Mouse (Mus musculus): ENCODE measurements at regions not wholly inside any gene's neighbourhood (a gene's known extent, or its start where the extent isn't known, plus 50 kb on each side); places are given as distances from the start of the nearest gene placed in this dataset.
"Not testable (repeated sequence)": the region's sequence is repeated elsewhere in the genome, so short reads cannot be mapped to it uniquely, and the experiment has no call there.

DNA sequence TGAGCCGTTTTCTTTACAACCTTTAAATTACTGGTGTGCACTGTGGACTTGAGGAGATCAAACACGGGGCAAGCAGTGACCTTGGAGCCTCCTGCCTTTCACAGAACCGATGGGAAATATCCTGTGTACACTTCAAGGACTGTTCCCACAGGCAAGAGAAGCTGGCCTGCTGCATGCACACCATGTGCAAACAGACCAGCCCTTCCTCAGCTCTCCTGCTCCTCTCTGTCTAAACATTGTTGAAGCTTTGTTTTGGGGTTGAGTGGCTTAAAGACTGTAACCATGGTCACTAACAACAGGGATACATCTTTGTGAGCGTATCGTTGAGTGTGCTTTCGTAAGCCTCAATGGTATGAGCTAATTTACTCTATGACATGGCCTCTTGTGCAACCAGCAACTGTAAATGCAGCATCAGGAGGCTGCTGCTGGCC is 50.2 kb upstream of the Agps start:
- no peak for DNase-seq (ENCODE audit: low read depth, low spot score)

DNA sequence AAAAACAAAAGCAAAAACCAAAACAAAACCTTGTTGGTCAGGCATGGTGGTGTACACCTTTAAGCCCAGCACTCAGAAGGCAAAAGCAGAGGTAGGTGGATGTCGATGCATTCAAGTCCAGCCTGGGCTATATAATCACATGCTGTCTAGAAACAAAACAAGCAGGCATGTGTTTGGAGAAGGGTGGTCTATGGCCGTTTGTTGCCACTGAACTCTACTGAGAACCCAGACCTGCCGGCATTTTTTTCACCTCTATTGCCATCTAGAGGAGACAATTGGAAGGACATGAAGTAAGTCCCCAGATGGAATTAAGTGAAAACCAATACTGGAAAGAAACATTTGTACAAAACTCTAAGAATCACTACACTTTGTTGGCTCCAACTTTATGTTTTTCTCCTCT is 50.9 kb upstream of the Agps start:
- peak; percentile 60 for DNase-seq (ENCODE audit: low read depth, low spot score)

DNA sequence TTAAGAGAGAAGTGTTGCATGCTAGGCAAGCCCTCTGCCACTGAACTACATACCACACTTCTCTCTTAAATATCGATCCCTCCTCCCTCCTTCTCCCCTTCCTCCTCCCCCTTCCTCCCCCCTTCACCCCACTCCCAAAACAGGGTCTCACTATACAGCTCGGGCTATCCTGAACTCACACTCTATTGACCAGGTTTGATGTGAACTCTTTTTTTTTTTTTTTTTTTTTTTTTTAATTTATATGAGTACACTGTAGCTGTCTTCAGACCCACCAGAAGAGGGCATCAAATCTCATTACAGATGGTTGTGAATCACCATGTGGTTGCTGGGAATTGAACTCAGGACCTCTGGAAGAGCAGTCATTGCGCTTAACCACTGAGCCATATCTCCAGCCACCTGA is 53.3 kb upstream of the Agps start:
- not testable (repeated sequence) for DNase-seq (ENCODE audit: low read depth, low spot score)

DNA sequence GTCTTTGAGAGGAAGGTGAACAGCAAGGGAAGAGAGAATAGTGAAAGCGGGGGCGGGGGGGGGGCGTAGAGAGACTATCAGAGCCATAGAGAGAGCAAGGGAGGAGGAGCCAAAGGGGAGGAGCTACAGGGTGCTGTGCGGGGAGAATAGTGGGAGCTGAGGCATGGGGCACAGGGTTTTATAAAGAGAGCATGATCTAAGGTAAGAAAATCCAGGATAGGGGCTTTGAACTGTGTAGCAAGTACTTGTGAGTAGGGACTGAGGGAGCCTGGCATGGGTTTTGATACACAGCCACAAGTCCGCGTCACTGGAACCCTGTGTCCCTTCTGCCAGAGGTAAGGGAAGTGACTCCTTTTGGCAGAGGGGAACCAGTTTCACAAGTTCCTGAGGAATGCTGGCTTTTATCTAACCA is 54.9 kb upstream of the Agps start:
- no peak for DNase-seq (ENCODE audit: low read depth, low spot score)

DNA sequence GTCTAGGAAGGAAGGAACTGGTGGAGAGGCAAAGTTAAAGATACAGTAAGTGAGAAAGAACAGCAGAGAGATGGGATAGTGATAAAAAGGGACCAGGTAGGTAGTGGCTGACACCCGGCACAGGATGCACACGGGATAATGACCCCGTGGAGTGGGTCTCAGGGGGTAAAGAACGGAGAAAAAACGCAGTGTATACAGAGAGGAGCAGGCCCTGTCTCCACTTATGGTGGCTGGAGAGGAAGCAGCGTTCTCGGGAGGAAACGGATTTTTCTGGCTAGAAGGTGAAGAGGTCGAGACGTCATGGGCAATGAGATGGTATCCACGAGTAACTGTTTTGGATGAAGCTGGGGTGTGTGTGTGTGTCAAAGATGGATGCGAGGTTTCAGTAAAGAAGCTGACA is 55.4 kb upstream of the Agps start:
- no peak for DNase-seq (ENCODE audit: low read depth, low spot score)

DNA sequence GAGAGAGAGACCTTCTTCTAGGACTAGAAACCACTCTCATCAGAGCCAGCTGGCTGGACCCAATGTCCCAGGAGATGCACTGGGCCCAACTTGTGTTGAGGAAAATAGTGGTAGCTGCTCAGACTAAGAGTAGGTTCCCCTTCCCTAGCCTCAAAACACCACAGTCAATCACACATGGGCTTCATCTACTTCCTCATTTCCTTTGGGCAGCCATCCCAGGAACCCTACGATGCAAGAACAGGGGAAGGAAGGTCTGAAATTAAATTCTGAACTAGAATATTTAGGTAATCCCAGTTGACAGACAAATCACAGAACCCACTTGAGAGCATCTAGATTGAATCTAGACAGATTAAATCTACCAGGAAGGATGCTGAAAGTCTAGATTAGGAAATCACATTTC is 56.8 kb upstream of the Agps start:
- no peak for DNase-seq (ENCODE audit: low read depth, low spot score)

DNA sequence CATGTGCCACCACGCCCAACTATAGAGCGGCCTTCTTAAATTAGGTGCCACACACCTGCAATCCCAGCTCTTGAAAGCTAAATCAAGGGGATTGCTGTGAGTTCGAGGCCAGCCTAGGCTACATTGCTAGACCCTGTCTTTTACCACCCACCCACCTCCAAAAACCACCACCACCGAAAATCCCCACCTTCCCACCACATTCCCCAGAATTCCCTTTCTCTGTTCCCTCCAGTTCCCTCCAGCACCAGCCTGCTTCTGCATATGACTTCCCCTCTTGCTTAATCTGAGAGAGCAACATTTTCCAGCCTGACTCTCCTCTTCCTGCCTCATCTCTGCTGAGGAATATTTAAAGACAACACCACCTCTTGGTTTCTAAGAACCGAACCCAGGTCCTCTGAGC is 58.5 kb upstream of the Agps start:
- no peak for DNase-seq (ENCODE audit: low read depth, low spot score)

DNA sequence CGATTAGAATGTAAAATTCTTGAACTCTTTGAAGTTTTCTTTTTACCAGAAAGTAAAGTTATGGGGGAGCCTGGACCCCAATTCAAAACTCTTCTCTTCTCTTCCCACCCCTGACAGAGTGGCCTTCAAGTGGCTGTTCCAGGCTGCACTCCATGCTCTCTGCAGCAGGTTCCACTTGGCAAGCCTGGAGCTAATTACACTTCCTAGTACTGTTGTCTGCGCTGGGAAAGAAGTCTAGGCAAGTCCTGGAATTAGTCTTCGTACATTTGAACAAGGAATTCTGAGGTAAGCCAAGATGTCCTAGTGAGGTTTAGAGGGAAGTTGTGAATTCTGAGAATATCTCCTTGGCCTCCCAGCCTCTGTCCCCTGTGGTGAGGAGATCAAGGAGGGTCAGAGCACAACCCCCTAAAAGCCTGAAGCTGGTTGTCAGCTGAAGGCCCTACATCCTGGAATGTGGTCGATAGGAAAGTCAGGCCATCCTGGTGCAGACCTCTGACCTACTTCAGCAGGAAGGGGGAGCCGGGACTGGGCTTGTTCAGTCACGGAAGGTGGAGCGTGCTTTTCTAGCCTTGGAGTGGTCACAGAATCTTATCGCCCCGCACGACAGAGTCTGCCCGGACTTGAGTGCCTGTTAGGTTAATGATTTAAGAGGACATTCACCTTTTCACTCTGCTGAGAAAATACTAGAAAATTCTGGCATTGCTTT is 59.6 kb upstream of the Agps start:
- no peak for DNase-seq (ENCODE audit: low read depth, low spot score)

DNA sequence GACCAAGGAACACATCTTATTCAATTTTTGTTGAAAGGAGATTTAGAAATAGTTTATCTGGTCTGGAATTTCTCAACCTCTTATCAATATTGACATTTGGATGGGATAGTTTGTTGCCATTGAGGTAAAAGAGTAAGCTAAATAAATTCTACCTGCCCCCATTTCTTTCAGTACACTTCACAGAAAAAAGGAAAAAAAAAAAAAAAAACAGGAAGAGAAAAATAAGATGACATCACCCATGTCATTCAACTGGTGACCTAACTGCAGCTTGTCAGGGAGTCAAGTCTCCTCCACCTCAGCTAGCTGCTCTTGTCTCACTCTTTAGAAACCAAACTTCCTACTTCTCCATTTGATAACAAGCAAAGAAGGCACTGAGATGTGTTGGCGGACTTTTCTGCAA is 61.3 kb upstream of the Agps start:
- no peak for DNase-seq (ENCODE audit: low read depth, low spot score)

DNA sequence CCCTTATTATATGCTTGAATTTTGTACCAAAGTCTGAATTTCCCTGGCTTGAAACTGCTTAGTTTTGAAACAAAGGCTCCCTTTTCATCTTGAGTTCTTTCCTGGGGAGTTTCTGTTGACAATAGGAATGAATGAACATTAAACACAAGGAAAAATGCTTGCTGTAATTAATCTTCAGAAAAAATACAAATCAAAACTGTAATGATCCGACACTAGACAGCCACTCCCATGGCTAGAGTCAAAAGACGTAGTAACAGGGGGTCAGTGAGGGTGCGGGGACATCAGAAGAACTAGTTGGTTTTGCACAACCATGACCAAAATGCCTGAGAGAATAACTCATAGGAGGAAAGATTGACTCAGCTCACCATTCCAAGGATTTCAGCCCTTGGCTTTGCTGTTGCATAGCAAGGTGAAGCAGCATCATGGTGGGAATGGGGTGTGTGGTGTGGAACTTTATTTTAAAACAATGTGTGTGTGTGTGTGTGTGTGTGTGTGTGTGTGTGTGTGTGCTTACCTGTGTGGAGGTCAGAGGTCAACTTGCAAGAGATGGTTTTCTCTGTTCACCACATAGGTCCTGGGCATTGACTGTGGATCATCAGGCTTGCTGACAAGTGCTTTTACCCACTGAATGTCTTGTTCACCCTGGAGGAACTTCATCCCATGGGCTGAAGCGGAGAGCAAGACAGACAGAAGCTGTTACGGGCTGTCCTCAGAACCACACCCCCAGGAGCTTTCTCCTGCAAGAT is 63.2 kb upstream of the Agps start:
- no peak for DNase-seq (ENCODE audit: low read depth, low spot score)

DNA sequence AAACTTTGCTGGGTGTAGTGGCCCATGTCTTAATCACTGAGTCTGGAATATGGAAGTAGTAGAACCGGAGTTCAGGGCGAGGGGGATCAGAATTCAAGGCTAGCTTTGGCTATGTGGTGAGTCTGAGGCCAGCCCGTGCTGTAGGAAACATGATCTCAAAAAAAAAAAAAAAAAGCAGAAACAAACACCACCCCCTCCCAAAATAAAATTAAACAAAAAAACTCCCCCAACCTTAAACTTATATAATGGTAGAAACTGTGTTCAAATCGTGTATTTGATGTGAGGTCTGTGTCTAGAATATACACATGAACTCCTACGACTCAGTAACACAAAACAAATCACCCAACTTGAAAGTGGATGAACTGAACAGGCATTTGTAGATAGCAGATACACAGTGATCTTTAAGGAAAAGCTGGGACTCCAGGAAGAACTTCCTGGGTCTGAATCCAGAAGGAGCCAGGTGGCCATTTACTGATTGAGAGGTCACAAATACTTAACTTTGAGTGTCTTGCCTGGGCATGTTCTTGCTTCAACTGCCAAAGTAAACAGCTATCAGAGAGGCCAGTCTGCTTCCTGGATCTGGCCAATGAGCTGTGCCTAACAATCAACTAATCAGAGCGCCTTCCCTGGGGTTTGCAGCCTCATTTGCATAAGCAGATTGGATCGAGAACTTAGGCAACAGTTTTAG is 63.6 kb upstream of the Nfe2l2 start:
- no peak for DNase-seq (ENCODE audit: low read depth, low spot score)

DNA sequence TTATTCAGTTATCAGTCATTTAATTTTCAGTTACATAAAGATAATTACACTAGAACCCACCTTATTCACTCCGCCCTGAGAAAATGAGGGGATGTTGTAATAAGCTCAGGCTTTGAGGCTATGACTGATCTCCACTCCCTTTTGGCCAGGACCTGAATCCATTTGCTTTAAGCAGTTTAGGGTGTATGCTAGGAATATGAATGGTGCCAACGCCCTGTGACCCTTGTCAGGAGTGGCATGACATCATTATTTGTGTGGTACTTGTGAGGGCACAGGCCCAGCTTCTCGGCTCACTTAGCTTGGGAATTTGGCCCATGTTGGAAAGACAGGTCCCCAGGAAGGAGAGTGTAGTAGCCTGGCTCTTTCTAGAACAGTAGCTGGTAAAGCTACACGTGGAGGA is 61.0 kb upstream of the Nfe2l2 start:
- DNase-seq (ENCODE audit: low read depth, low spot score) = no peak

DNA sequence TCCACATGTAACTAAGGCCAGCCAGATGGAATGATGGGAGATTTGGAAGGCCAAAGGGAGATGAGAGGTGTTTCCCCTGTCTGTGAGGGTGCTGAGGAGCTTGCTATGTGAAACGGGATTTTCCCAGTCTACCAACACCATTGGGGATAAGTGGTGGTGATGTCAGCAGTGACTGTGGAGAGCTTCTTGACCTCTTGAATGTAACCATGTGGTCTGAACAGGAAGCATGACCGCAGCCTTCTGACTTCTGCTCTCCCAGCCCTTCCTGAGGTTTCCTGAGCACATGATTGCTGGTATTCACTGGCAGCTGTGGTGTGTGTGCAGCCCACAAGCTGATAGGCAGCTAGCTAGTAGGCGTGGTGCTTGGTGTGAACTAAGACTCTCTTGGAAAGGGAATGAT is 58.8 kb upstream of the Nfe2l2 start:
- DNase-seq (ENCODE audit: low read depth, low spot score) = no peak

DNA sequence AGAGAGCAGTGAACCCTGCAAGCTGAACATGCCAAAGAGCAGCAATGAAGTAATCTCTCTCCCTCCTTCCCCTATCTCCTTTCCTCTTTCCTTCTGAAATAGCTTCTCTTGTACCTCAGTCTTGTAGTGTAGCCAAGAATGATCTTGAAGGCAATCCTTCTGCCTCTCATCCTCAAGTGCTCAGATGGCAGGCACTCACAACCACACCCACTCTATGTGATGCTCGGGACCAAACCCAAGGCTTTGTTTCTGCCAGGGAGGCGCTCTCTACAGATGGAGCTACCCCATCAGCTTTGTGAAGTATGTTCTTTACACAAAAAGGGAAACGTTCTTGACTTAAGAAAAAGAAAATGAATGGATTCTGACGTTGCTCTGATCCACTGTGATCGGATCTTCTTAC is 57.6 kb upstream of the Nfe2l2 start:
- DNase-seq (ENCODE audit: low read depth, low spot score) = no peak

DNA sequence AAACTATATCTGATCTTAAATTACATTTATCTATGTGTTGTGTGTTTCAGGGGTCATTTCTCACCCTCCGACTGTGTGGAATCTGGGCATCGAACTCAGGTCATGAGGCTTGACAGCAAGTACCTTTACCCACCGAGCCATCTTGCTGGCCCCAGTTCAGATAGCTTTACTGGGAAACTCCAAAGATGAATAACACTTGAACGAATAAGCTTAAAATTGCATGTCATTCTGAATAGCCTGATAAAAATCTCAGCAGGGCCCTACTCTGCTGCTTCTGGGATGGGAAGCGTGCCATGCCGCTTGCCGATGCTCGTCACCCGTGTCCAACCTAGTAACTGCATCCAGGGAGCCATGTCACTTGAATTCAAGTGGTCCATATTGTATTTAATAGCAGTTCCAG is 57.2 kb upstream of the Nfe2l2 start:
- DNase-seq (ENCODE audit: low read depth, low spot score) = no peak

DNA sequence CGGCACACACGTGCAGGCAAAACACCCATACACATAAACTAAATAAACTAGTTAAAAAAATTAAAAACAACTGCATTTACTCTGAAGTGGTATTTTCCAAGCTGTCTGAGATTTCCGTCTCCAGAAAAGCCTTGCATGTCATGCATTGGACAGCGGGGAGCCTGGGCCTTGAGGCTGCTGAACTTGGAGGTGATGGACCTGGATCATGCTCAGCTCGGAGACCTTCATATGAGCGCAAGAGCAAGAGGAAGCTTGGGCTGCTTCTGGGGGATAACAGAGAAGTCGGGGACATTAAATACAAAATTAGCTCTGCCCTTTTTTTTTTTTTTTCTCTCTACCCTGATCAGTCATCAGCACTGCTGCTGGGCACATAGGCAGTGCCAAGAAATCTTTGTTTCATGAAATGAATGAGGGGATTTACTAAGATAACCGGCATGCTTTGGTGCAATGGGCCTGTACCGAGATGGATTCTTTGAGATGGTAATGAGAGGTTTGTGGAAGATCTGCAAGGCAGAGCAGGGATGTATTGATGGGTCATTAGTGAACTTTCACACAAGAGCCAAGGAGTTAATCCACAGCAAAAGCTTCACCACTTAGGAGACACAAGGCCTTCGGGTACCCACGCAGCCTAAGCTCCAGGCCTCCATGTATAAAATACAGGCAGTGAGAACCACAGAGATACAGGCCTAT is 54.9 kb upstream of the Nfe2l2 start:
- no peak for DNase-seq (ENCODE audit: low read depth, low spot score)

DNA sequence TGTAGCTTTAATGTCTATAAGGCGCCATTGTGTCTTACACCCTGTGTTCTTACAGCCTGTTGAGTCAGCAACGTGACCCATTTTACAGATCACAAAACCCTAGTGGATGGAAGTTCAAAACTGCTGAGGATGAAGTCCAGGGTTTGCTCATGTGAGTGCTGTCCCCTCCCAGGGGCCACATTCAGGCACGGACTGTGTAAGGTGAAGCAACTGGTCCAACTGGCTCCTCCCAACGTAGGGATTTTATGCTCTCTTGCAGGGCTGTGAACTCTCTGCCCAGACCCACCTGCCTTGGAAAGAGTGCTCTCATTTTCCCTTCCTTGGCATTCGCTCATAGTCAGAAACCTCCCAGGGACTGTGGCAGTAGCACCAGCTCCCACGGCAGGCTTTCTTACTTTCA is 53.8 kb upstream of the Nfe2l2 start:
- DNase-seq (ENCODE audit: low read depth, low spot score) = no peak

DNA sequence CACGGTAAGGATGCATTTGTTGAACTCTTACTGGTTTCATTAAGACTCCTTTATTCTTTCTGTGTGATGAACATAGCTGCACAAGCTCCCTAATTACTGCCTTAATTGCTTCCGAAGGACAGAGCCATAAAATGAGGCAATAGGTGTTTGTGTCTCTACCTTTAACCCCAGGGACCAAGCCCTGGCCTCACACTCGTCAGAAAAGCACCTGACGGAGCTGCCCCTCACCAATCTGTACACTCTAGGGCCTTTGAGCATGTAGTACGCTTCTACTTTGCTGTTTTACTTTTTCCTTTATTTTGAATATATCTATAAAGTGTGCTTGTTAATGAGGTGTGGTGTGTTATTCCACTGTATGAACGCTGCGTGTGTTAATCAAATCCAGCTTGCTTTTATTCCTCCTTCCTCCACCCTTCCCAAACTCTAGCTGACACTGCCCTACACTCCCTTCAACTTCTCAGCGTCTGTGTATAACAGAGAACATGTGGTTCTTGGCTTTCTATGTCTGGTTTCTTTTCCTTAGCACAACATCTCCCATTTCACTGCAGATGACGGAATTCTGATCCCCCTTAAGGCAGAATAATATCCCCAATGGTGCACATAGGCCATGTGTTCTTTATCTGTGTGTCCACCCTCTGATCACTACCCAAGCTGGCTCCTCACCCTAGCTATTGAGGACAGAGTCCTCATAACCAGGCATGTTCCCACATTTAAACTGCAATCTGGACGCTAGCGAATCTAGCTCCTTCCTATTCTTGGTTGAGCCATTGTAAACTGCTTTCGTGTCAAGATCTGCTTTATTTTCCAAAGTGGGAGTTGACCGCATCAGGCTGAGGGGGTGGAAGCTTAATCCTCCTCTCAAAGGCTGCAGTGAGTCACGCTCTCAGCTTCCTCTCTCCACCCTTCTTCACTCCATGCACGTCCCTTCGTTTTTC is 52.5 kb upstream of the Nfe2l2 start:
- DNase-seq (ENCODE audit: low read depth, low spot score) = no peak

DNA sequence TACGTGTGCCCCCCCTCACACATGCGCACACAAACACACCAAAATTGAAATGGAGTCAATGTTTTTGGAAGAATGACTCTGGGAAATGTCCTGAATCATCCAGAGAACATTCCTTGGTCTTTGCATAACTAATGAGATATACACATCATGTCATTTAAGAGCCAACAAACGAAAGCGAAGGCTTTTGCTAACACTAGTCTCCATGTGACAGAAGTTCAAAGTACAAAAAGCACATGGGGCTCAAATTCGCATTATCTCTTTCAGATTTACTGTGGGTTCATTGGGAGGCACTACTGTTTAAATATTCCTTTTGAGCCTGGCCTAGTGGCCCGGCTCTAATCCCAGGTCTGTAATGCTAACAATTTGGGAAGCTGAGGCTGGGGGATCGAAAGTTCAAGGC is 50.2 kb upstream of the Nfe2l2 start:
- no peak for DNase-seq (ENCODE audit: low read depth, low spot score)
